13 mouse cellular contexts compared by ENCODE assay signal in genomic region chr16:40509146-40510030, GRCm38 (mm10).
DNase-seq lines count a peak whose midpoint lies in the region; ATAC-seq and TF ChIP-seq lines count a peak whose summit lies in the region.
"Had no signal": no experiment of that assay in that cellular context is flagged by ENCODE, and none has a peak within 500 bp of the region (broad histone marks: within the 10 kb centered on the region; RNA-seq: fewer than 3 reads in every experiment).

No protein-coding gene starts in this region.

- no peak overlapping the region for H3K9ac ChIP-seq in lung, embryonic 14.5 days
- no peak overlapping the region for H3K9ac ChIP-seq in hindbrain, embryonic 14.5 days
- H3K9ac ChIP-seq: embryonic facial prominence, embryonic 13.5 days had no signal

- no peak overlapping the region for H3K27ac ChIP-seq in lung, embryonic 14.5 days (ENCODE audit: low read depth)
- H3K27ac ChIP-seq in hindbrain, embryonic 14.5 days: 0 out of 2 replicates have a peak overlapping the region, but pooled peaks have one; percentile 9
- 0 out of 2 replicates have a peak overlapping the region, but pooled peaks have one; percentile 13 for H3K27ac ChIP-seq in midbrain, embryonic 10.5 days (replicated peaks)
- H3K27ac ChIP-seq: embryonic facial prominence, embryonic 13.5 days; kidney, postnatal 0 days had no signal

- peak; percentile 38 for DNase-seq in lung, embryonic 14.5 days
- no peak for DNase-seq in lung, postnatal 25 days (ENCODE audit: low spot score)
- peak; percentile 57 for DNase-seq in hindbrain, embryonic 14.5 days (ENCODE audit: low spot score)
- DNase-seq in midbrain, embryonic 10.5 days (ENCODE audit: low spot score): peak; percentile 17
- peak; percentile 30 for DNase-seq in right cerebral cortex, postnatal 4 days
- DNase-seq in kidney, postnatal 25 days: no peak
- no peak for DNase-seq in gastrocnemius, adult 8-10 months (ENCODE audit: low spot score in 2 of 2)
- DNase-seq in urinary bladder, postnatal 10 days (ENCODE audit: low spot score): no peak
- DNase-seq: adrenal gland, postnatal 25 days; thymus, postnatal 14 days had no signal

- H3K4me2 ChIP-seq in lung, embryonic 14.5 days: no peak overlapping the region
- no peak overlapping the region for H3K4me2 ChIP-seq in hindbrain, embryonic 14.5 days (replicated peaks)
- H3K4me2 ChIP-seq: embryonic facial prominence, embryonic 13.5 days had no signal

- WGBS in lung, embryonic 14.5 days: 70% methylated on average over 7 of the region's 7 CpGs
- 54% methylated on average over 7 of the region's 7 CpGs for WGBS in hindbrain, embryonic 14.5 days
- WGBS in midbrain, embryonic 10.5 days: 84% methylated on average over 7 of the region's 7 CpGs

- no peak for TF ChIP-seq CTCF in lung, embryonic 14.5 days (IDR thresholded peaks at IDR 0.05; ENCODE audit: low read depth)

- no peaks in the 10 kb centered on the region for H3K9me3 ChIP-seq in lung, embryonic 14.5 days (ENCODE audit: low read depth, low read length)
- no peaks in the 10 kb centered on the region for H3K9me3 ChIP-seq in hindbrain, embryonic 14.5 days (ENCODE audit: control insufficient read depth, low read length)
- H3K9me3 ChIP-seq in midbrain, embryonic 10.5 days (replicated peaks): no peaks in the 10 kb centered on the region
- H3K9me3 ChIP-seq: embryonic facial prominence, embryonic 13.5 days had no signal

- no peaks in the 10 kb centered on the region for H3K36me3 ChIP-seq in lung, embryonic 14.5 days (ENCODE audit: insufficient read depth)
- H3K36me3 ChIP-seq in hindbrain, embryonic 14.5 days (replicated peaks; ENCODE audit: control insufficient read depth, insufficient read depth): no peaks in the 10 kb centered on the region
- no peaks in the 10 kb centered on the region for H3K36me3 ChIP-seq in midbrain, embryonic 10.5 days
- H3K36me3 ChIP-seq: embryonic facial prominence, embryonic 13.5 days had no signal

- ATAC-seq in lung, embryonic 14.5 days (ENCODE audit: insufficient read depth): no peak
- ATAC-seq in hindbrain, embryonic 14.5 days (ENCODE audit: low FRiP score): peak; percentile 85
- ATAC-seq: lung, postnatal 0 days had no signal

- H3K4me1 ChIP-seq in lung, embryonic 14.5 days (ENCODE audit: insufficient read depth): no peaks in the 10 kb centered on the region
- peaks cover 5% of the 10 kb centered on the region for H3K4me1 ChIP-seq in hindbrain, embryonic 14.5 days (replicated peaks; ENCODE audit: control insufficient read depth, insufficient read depth, low read length)
- peaks cover 11% of the 10 kb centered on the region; the same call in 1 of the 2 replicates for H3K4me1 ChIP-seq in midbrain, embryonic 10.5 days
- H3K4me1 ChIP-seq: embryonic facial prominence, embryonic 13.5 days had no signal

- H3K4me3 ChIP-seq in lung, embryonic 14.5 days (ENCODE audit: low read depth, low read length): no peak overlapping the region
- H3K4me3 ChIP-seq in hindbrain, embryonic 14.5 days (replicated peaks; ENCODE audit: low read length): no peak overlapping the region
- no peak overlapping the region for H3K4me3 ChIP-seq in midbrain, embryonic 10.5 days
- H3K4me3 ChIP-seq: embryonic facial prominence, embryonic 13.5 days had no signal

- H3K27me3 ChIP-seq in lung, embryonic 14.5 days (ENCODE audit: insufficient read depth, low read length): no peaks in the 10 kb centered on the region
- no peaks in the 10 kb centered on the region for H3K27me3 ChIP-seq in hindbrain, embryonic 14.5 days (ENCODE audit: control insufficient read depth, insufficient read depth, low read length)
- H3K27me3 ChIP-seq in midbrain, embryonic 10.5 days (ENCODE audit: low read depth, poor library complexity, severe bottlenecking): no peaks in the 10 kb centered on the region
- H3K27me3 ChIP-seq: embryonic facial prominence, embryonic 13.5 days had no signal

Comparison
In these comparisons a context has a peak if more than half of its experiments do, and no peak if none do; other contexts are left out.
1. DNase-seq: peak in lung, embryonic 14.5 days (single experiment), hindbrain, embryonic 14.5 days (single experiment), midbrain, embryonic 10.5 days (single experiment) and right cerebral cortex, postnatal 4 days (single experiment); none in lung, postnatal 25 days (single experiment), kidney, postnatal 25 days (0 of 2), gastrocnemius, adult 8-10 months (0 of 2) and urinary bladder, postnatal 10 days (single experiment).